Mouse (Mus musculus): ENCODE data around the gene Tnfaip1. TPM values are rescaled to one million over a fixed set of nuclear protein-coding genes. Genes with fewer than 3 reads are reported as not detected.
"Not testable (repeated sequence)": the region's sequence is repeated elsewhere in the genome, so short reads cannot be mapped to it uniquely, and the experiment has no call there.

Gene Tnfaip1
- polyA plus RNA-seq, 1 experiment: 60.7 TPM

DNA sequence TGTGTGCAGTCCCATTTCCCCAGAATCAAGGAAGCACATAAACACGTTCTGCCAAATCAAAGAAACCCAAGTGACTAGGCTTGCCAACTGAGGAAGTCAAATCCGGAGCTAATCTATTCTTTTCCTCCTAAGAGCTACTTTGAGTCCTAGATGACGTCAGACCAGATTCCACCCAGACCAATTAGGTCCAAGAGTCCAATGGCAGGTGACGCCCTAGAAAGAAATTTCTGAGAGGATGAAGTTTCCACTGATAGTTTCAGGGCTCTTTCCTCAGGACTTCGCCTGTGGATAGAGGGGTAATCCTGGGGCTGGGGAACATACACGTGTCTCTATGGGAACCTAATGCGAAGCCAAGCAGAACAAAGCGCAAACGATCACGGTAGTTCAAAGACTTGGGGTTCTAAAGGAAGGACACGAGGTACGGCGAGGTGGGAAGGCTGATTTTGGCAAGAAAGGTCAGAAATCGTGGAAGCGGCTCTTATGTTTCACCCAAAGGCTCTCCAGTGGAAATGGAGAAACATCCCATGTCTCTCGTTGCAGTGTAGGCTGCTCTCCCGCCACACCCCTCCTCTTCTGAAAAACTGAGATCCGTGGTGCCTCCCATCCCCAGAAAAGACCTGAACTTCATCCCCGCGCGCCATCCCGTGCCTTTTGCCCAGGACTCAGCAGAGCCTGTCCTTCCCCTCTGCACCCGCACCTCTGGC lies 604 bp downstream of the Tnfaip1 start:
- H3K79me3 ChIP-seq (ENCODE audit: low read depth): peaks cover 72% of the 10 kb centered on the region
- no peak for TF ChIP-seq FOSL1 (IDR thresholded peaks at IDR 0.05; ENCODE audit: insufficient read depth, low read length, poor library complexity, severe bottlenecking)
- TF ChIP-seq MYOG (IDR thresholded peaks at IDR 0.05; ENCODE audit: control insufficient read depth, extremely low read depth, insufficient read length): no peak
- no peak for TF ChIP-seq MYOD1 (IDR thresholded peaks at IDR 0.05; ENCODE audit: control insufficient read depth, insufficient read length, low read depth)
- TF ChIP-seq USF1 (IDR thresholded peaks at IDR 0.05; ENCODE audit: low read depth): no peak
- TF ChIP-seq CTCF (IDR thresholded peaks at IDR 0.05; ENCODE audit: control insufficient read depth, insufficient read depth, insufficient read length): no peak
- no peak for TF ChIP-seq MAX (IDR thresholded peaks at IDR 0.05)
- TF ChIP-seq CEBPB (IDR thresholded peaks at IDR 0.05; ENCODE audit: low read depth): no peak
- H3ac ChIP-seq (ENCODE audit: control insufficient read depth, insufficient read length, low read depth): peak overlapping the region; percentile 95
- H3K4me3 ChIP-seq (ENCODE audit: insufficient read depth, poor library complexity, severe bottlenecking): peak overlapping the region; percentile 93
- no peaks in the 10 kb centered on the region for H3K27me3 ChIP-seq (ENCODE audit: control insufficient read depth, insufficient read depth, insufficient read length)
- peaks cover 88% of the 10 kb centered on the region for H3K79me2 ChIP-seq (ENCODE audit: control insufficient read depth, insufficient read depth)
- peaks cover 24% of the 10 kb centered on the region for H3K36me3 ChIP-seq (ENCODE audit: control insufficient read depth, insufficient read depth)

- Histone ChIP-seq H3K27me3 (ENCODE audit: control insufficient read depth, insufficient read depth, insufficient read length) (no peaks in the 10 kb centered on the region), H3ac (ENCODE audit: control insufficient read depth, insufficient read length, low read depth) (no peak overlapping the region), H3K79me2 (ENCODE audit: control insufficient read depth, insufficient read depth) (peaks cover 92% of the 10 kb centered on the region), H3K4me3 (ENCODE audit: insufficient read depth, poor library complexity, severe bottlenecking) (peak overlapping the region; percentile 93), H3K36me3 (ENCODE audit: control insufficient read depth, insufficient read depth) (peaks cover 24% of the 10 kb centered on the region), H3K79me3 (ENCODE audit: low read depth) (peaks cover 72% of the 10 kb centered on the region)
- TF ChIP-seq FOSL1 (IDR thresholded peaks at IDR 0.05; ENCODE audit: insufficient read depth, low read length, poor library complexity, severe bottlenecking) (no peak), CTCF (IDR thresholded peaks at IDR 0.05; ENCODE audit: control insufficient read depth, insufficient read depth, insufficient read length) (no peak), MYOD1 (IDR thresholded peaks at IDR 0.05; ENCODE audit: control insufficient read depth, insufficient read length, low read depth) (no peak), MYOG (IDR thresholded peaks at IDR 0.05; ENCODE audit: control insufficient read depth, extremely low read depth, insufficient read length) (no peak), MAX (IDR thresholded peaks at IDR 0.05) (no peak), USF1 (IDR thresholded peaks at IDR 0.05; ENCODE audit: low read depth) (no peak), CEBPB (IDR thresholded peaks at IDR 0.05; ENCODE audit: low read depth) (no peak)
These were observed 1.6 kb downstream of the Tnfaip1 start for GRCm38 (mm10) chr11:78534516-78534915.

- H3K27me3 ChIP-seq (ENCODE audit: control insufficient read depth, insufficient read depth, insufficient read length); H3K4me3 ChIP-seq (ENCODE audit: insufficient read depth, poor library complexity, severe bottlenecking); H3ac ChIP-seq (ENCODE audit: control insufficient read depth, insufficient read length, low read depth): not testable (repeated sequence)
- peaks cover 52% of the 10 kb centered on the region for H3K79me3 ChIP-seq (ENCODE audit: low read depth)
- peaks cover 41% of the 10 kb centered on the region for H3K36me3 ChIP-seq (ENCODE audit: control insufficient read depth, insufficient read depth)
- H3K79me2 ChIP-seq (ENCODE audit: control insufficient read depth, insufficient read depth): peaks cover 62% of the 10 kb centered on the region
These were observed 4.6 kb downstream of the Tnfaip1 start for GRCm38 (mm10) chr11:78531515-78531914.

- peaks cover 52% of the 10 kb centered on the region for H3K79me3 ChIP-seq (ENCODE audit: low read depth)
- H3K36me3 ChIP-seq (ENCODE audit: control insufficient read depth, insufficient read depth): peaks cover 46% of the 10 kb centered on the region
- H3ac ChIP-seq (ENCODE audit: control insufficient read depth, insufficient read length, low read depth): no peak overlapping the region
- no peak for TF ChIP-seq USF1 (IDR thresholded peaks at IDR 0.05; ENCODE audit: low read depth)
- no peak for TF ChIP-seq CEBPB (IDR thresholded peaks at IDR 0.05; ENCODE audit: low read depth)
- TF ChIP-seq MYOD1 (IDR thresholded peaks at IDR 0.05; ENCODE audit: control insufficient read depth, insufficient read length, low read depth): no peak
- TF ChIP-seq MYOG (IDR thresholded peaks at IDR 0.05; ENCODE audit: control insufficient read depth, extremely low read depth, insufficient read length): no peak
- TF ChIP-seq FOSL1 (IDR thresholded peaks at IDR 0.05; ENCODE audit: insufficient read depth, low read length, poor library complexity, severe bottlenecking): no peak
- TF ChIP-seq MAX (IDR thresholded peaks at IDR 0.05): no peak
- TF ChIP-seq CTCF (IDR thresholded peaks at IDR 0.05; ENCODE audit: control insufficient read depth, insufficient read depth, insufficient read length): no peak
- peaks cover 59% of the 10 kb centered on the region for H3K79me2 ChIP-seq (ENCODE audit: control insufficient read depth, insufficient read depth)
- no peak overlapping the region for H3K4me3 ChIP-seq (ENCODE audit: insufficient read depth, poor library complexity, severe bottlenecking)
- H3K27me3 ChIP-seq (ENCODE audit: control insufficient read depth, insufficient read depth, insufficient read length): no peaks in the 10 kb centered on the region
These were observed 5.1 kb downstream of the Tnfaip1 start for GRCm38 (mm10) chr11:78531046-78531445.

DNA sequence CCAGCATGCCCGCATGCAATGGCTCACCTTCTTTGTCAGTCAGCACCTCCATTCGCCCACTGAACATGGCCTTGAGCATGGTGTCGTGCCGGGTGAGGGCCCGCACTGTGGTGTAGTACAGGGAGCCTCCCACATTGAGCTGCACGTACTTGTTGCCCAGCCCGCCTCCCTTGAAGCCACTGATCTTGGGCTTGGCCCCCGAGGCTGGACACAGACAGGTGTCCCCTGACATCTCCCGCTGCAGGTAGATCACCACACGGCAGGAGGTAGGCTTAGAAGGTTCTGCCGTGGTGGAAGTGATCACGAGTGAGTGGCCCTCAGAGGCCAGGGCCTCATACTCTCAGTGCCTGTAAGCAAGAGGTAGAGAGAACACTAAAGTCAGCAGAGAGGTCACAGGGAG lies 6.1 kb downstream of the Tnfaip1 start:
- no peak overlapping the region for H3K4me3 ChIP-seq (ENCODE audit: insufficient read depth, poor library complexity, severe bottlenecking)
- peaks cover 56% of the 10 kb centered on the region for H3K36me3 ChIP-seq (ENCODE audit: control insufficient read depth, insufficient read depth)

GRCm38 (mm10) chr11:78528714-78529113 lies 7.4 kb downstream of the Tnfaip1 start:
- Histone ChIP-seq H3K4me3 (ENCODE audit: insufficient read depth, poor library complexity, severe bottlenecking) (no peak overlapping the region), H3K36me3 (ENCODE audit: control insufficient read depth, insufficient read depth) (peaks cover 69% of the 10 kb centered on the region), H3ac (ENCODE audit: control insufficient read depth, insufficient read length, low read depth) (no peak overlapping the region), H3K79me3 (ENCODE audit: low read depth) (peaks cover 32% of the 10 kb centered on the region), H3K79me2 (ENCODE audit: control insufficient read depth, insufficient read depth) (peaks cover 37% of the 10 kb centered on the region), H3K27me3 (ENCODE audit: control insufficient read depth, insufficient read depth, insufficient read length) (no peaks in the 10 kb centered on the region)
- TF ChIP-seq USF1 (IDR thresholded peaks at IDR 0.05; ENCODE audit: low read depth) (no peak), MYOG (IDR thresholded peaks at IDR 0.05; ENCODE audit: control insufficient read depth, extremely low read depth, insufficient read length) (no peak), MYOD1 (IDR thresholded peaks at IDR 0.05; ENCODE audit: control insufficient read depth, insufficient read length, low read depth) (no peak), CTCF (IDR thresholded peaks at IDR 0.05; ENCODE audit: control insufficient read depth, insufficient read depth, insufficient read length) (no peak), MAX (IDR thresholded peaks at IDR 0.05) (no peak), CEBPB (IDR thresholded peaks at IDR 0.05; ENCODE audit: low read depth) (no peak), FOSL1 (IDR thresholded peaks at IDR 0.05; ENCODE audit: insufficient read depth, low read length, poor library complexity, severe bottlenecking) (no peak)

More for the DNA sequence above, 6.1 kb downstream of the Tnfaip1 start:
- Histone ChIP-seq H3ac (ENCODE audit: control insufficient read depth, insufficient read length, low read depth) (no peak overlapping the region), H3K27me3 (ENCODE audit: control insufficient read depth, insufficient read depth, insufficient read length) (no peaks in the 10 kb centered on the region), H3K79me2 (ENCODE audit: control insufficient read depth, insufficient read depth) (peaks cover 50% of the 10 kb centered on the region), H3K79me3 (ENCODE audit: low read depth) (peaks cover 44% of the 10 kb centered on the region)
- TF ChIP-seq MAX (IDR thresholded peaks at IDR 0.05) (no peak), MYOD1 (IDR thresholded peaks at IDR 0.05; ENCODE audit: control insufficient read depth, insufficient read length, low read depth) (no peak), CEBPB (IDR thresholded peaks at IDR 0.05; ENCODE audit: low read depth) (no peak), CTCF (IDR thresholded peaks at IDR 0.05; ENCODE audit: control insufficient read depth, insufficient read depth, insufficient read length) (no peak), USF1 (IDR thresholded peaks at IDR 0.05; ENCODE audit: low read depth) (no peak), MYOG (IDR thresholded peaks at IDR 0.05; ENCODE audit: control insufficient read depth, extremely low read depth, insufficient read length) (no peak)
